Comparison of ENCODE assay signal across 18 mouse cellular contexts in genomic region chr9:118071337-118071736, GRCm38 (mm10).
"Had no signal": no experiment of that assay in that cellular context is flagged by ENCODE, and none has a peak within 500 bp of the region (broad histone marks: within the 10 kb centered on the region; RNA-seq: fewer than 3 reads in every experiment).

No protein-coding gene starts in this region.

- ATAC-seq: inflammation-experienced regulatory T-cells, adult 6 months; intestine, postnatal 0 days had no signal

- DNase-seq: kidney, adult 8-10 months; kidney, postnatal 25 days; lung, postnatal 14 days; midbrain, embryonic 14.5 days; retina, postnatal 1 day; right cerebral cortex, postnatal 4 days; spleen, adult 18-20 months; thymus, adult 2 months; thymus, postnatal 25 days had no signal

- H3K27me3 ChIP-seq: lung, embryonic 15.5 days; neural tube, embryonic 15.5 days had no signal

- H3K9ac ChIP-seq: lung, embryonic 15.5 days; neural tube, embryonic 15.5 days had no signal

- H3K27ac ChIP-seq: layer of hippocampus, adult 2 months; limb, embryonic 10.5 days; lung, embryonic 15.5 days; macrophage; midbrain, embryonic 10.5 days; neural tube, embryonic 15.5 days had no signal

- H3K4me2 ChIP-seq: lung, embryonic 15.5 days; neural tube, embryonic 15.5 days had no signal

- H3K4me1 ChIP-seq: limb, embryonic 10.5 days; lung, embryonic 15.5 days; midbrain, embryonic 10.5 days; neural tube, embryonic 15.5 days had no signal

- H3K4me3 ChIP-seq: layer of hippocampus, adult 2 months; limb, embryonic 10.5 days; lung, embryonic 15.5 days; midbrain, embryonic 10.5 days; myocyte; neural tube, embryonic 15.5 days had no signal

- H3K9me3 ChIP-seq: limb, embryonic 10.5 days; lung, embryonic 15.5 days; midbrain, embryonic 10.5 days; neural tube, embryonic 15.5 days had no signal
